Mouse (Mus musculus) hindbrain, embryonic 16.5 days (tissue): ENCODE results near the gene Zfp668. TPM values are rescaled to one million over a fixed set of nuclear protein-coding genes. Genes with fewer than 3 reads are reported as not detected.

Source experiments
- ATAC-seq: fragments of 200-750 bp; cut with Nextera tagmentation; 2 replicates; pipeline ENCODE4 v1.8.0; 2017; ENCODE audit warnings: moderate TSS enrichment, moderate library complexity
- H3K27ac ChIP-seq: fragments of 300-500 bp; sonication (generic); 2 replicates; pipeline ENCODE4 v1.5.1; 2014; ENCODE audit warnings: low read depth, mild to moderate bottlenecking, control low read depth, low read length, moderate library complexity
- H3K27me3 ChIP-seq: fragments of 300-500 bp; sonication (generic); replicated peaks from 2 replicates; pipeline ENCODE4 v1.6.1; 2014; ENCODE audit warnings: low read length; ENCODE audit not compliant: control insufficient read depth, insufficient read depth
- H3K36me3 ChIP-seq: fragments of 300-500 bp; sonication (generic); 2 replicates; pipeline ENCODE4 v1.6.1; 2014; ENCODE audit warnings: mild to moderate bottlenecking, low read length, moderate library complexity, mixed read lengths; ENCODE audit not compliant: control insufficient read depth, insufficient read depth
- H3K4me1 ChIP-seq: fragments of 300-500 bp; sonication (generic); 2 replicates; pipeline ENCODE4 v1.6.1; 2014; ENCODE audit warnings: low read depth, low read length; ENCODE audit not compliant: control insufficient read depth, insufficient read depth
- H3K4me2 ChIP-seq: fragments of 300-500 bp; sonication (generic); 2 replicates; pipeline ENCODE4 v1.6.1; 2014; ENCODE audit warnings: mild to moderate bottlenecking, low read length, control low read depth, moderate library complexity
- H3K4me3 ChIP-seq: fragments of 300-500 bp; sonication (generic); 2 replicates; pipeline ENCODE4 v1.5.1; 2014; ENCODE audit warnings: mild to moderate bottlenecking, low read length, control low read depth, moderate library complexity
- H3K9ac ChIP-seq: fragments of 300-500 bp; sonication (generic); 2 replicates; pipeline ENCODE4 v1.6.1; 2014; ENCODE audit warnings: low read depth, mild to moderate bottlenecking, control low read depth, low read length, moderate library complexity
- H3K9me3 ChIP-seq: fragments of 300-500 bp; sonication (generic); 2 replicates; pipeline ENCODE4 v1.6.1; 2014; ENCODE audit warnings: mild to moderate bottlenecking, low read length, moderate library complexity; ENCODE audit not compliant: control insufficient read depth
- WGBS: fragments of 180-500 bp; shearing (Covaris S2); extraction: QIAGEN DNeasy Blood & Tissue Kit; methylation state at CpG from one replicate; pipeline ENCODE4 v1.1.7; 2014; 5-methylcytosine and 5-hydroxymethylcytosine counted together
- polyA plus RNA-seq: library from polyadenylated mRNA; unstranded; fragments of >200 nt; fragmentation: Nextera tagmentation; extraction: Ambion mirVana; gene quantifications from 2 replicates; pipeline ENCODE4 v1.2.1, GENCODE M21; 2015

The Zfp668 gene
- polyA plus RNA-seq, 1 experiment from 2014 or later, result 29.5 TPM

DNA sequence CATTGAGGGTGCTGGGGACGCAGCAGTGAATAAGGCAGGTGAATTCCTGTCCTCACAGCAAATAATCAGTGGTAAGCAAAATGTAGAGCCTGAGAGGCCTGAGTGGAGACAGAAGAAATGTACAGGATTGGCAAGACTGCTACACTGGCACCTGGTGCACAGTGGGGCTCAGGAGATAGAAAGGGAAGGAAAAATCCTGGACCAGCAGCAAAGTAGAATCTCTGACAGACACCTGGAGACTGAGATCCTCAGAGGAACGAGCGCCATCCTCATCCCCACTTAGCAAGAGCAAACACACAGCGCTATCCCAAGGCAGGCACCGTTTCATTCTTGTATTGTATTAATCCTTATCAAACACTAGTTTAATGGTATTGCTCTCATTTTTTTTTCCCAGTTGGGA lies 39.2 kb downstream of the Zfp668 start:
- Histone ChIP-seq H3K27ac (no peak overlapping the region), H3K36me3 (no peaks in the 10 kb centered on the region), H3K9me3 (no peaks in the 10 kb centered on the region), H3K9ac (no peak overlapping the region), H3K4me2 (no peak overlapping the region), H3K4me1 (peaks cover 6% of the 10 kb centered on the region; the same call in 1 of the 2 replicates), H3K27me3 (no peaks in the 10 kb centered on the region), H3K4me3 (no peak overlapping the region)
- WGBS, result 92% methylated on average over 5 of the region's 5 CpGs
- no peak for ATAC-seq

GRCm38 (mm10) chr7:127835550-127835949 lies 41.1 kb downstream of the Zfp668 start:
- Histone ChIP-seq H3K9me3 (no peaks in the 10 kb centered on the region), H3K36me3 (no peaks in the 10 kb centered on the region), H3K27ac (no peak overlapping the region), H3K9ac (no peak overlapping the region), H3K27me3 (no peaks in the 10 kb centered on the region), H3K4me3 (no peak overlapping the region), H3K4me2 (no peak overlapping the region), H3K4me1 (peaks cover 3% of the 10 kb centered on the region; the same call in 1 of the 2 replicates)
- no peak for ATAC-seq
- WGBS, result 79% methylated on average over 2 of the region's 2 CpGs

DNA sequence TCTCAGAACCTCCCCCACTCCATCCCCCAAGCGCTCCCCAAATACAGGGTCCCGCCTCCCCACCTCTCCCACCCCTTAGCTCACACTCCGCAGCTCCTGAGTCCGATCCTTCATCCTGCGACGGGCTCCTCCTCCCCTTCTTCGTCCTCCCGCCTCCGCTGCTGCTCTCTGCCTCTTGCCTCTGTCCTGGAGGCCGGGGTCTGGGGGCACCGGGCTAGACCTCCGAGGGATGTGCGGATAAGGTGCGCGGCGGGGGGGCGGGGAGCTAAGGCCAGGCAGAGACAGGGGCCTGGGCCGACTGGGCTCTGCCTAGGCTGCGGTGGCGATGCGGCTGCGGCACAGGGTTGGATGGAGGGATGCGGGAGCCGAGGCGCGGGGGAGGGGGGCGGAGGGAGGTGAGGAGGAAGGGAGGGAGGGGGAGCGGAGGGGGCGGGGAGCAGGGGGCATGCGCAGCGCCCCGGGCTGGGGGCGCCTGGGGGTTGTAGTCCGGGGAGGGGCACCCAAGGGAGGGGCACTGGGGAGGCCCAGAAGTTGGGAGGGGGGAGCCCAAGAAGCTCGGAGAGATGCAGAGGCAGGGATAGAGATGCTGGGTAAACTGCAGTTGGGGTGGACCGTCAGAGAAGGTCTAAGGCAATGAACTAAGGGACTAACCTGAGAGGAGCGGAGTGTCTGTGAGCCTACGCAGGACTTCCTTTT lies 52.3 kb downstream of the Zfp668 start, which contains the start of the genes Stx4a and Stx1b:
TSS of gene Stx4a (plus strand) at position 119 of the 696 bp plus-strand sequence.
TSS of gene Stx1b (minus strand) at position 374 of the 696 bp plus-strand sequence.
- H3K4me1 ChIP-seq, result peaks cover 18% of the 10 kb centered on the region
- ATAC-seq, result peak; percentile 89
- no peaks in the 10 kb centered on the region for H3K36me3 ChIP-seq
- peak within 1 kb of the TSS; percentile 58 for H3K4me3 ChIP-seq
- peak within 1 kb of the TSS; percentile 82 for H3K9ac ChIP-seq
- WGBS, result 2% methylated on average over 33 of the region's 38 CpGs
- peak within 1 kb of the TSS; percentile 85 for H3K27ac ChIP-seq
- peak within 1 kb of the TSS; percentile 80 for H3K4me2 ChIP-seq
- H3K27me3 ChIP-seq, result no peaks in the 10 kb centered on the region
- no peaks in the 10 kb centered on the region for H3K9me3 ChIP-seq

DNA sequence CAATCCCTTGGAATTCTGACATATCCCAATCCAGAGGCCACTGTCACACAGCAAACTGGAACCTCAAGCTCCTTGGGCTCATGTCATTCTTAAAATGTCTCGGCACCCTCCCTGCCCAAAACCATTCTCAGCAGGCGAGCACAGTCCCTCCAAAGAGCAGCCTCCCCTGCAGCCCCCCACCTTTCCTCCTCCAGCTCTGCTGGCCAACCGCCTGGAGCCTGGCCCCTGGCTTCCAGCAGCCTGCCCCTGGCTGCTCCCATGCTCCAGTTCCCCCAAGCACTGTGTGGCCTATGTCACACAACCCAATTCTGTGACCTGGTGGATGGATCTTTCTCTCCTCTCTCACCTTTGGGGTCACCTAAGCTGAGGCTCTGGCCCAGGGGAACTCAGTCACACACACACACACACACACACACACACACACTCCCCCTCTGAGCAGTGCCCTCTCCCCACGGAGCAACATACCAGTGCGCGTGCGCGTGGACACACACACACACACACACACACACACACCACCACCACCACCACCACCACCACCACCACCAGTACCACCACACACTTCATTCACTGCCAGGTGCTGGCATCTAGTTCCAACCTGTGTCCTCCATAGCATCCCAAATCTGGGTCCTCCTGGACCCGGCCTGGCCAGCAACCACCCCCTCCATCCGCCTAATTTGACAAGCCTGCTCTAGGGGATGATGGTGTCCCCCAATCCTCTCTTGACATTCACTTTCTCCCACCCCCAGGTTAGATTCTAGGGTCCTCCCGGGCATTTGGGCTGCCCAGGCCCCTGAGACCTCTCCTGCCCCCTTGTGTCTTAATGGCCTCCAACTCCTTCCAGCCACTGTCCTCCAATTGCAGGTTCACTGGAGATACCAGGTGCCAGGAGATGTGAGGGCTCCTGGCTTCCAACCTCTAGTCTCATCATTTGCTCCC lies 53.1 kb downstream of the Zfp668 start:
- Histone ChIP-seq H3K4me3 (peak overlapping the region; percentile 58), H3K9me3 (no peaks in the 10 kb centered on the region), H3K27ac (peak overlapping the region; percentile 85), H3K4me1 (peaks cover 18% of the 10 kb centered on the region), H3K27me3 (no peaks in the 10 kb centered on the region), H3K36me3 (no peaks in the 10 kb centered on the region), H3K4me2 (peak overlapping the region; percentile 80), H3K9ac (peak overlapping the region; percentile 82)
- ATAC-seq, result peak; percentile 19; the same call in 1 of the 2 replicates
- 51% methylated on average over 11 of the region's 11 CpGs for WGBS

- H3K9ac ChIP-seq, result no peak overlapping the region
Measured at GRCm38 (mm10) chr7:127822494-127822893, 54.1 kb downstream of the Zfp668 start.

DNA sequence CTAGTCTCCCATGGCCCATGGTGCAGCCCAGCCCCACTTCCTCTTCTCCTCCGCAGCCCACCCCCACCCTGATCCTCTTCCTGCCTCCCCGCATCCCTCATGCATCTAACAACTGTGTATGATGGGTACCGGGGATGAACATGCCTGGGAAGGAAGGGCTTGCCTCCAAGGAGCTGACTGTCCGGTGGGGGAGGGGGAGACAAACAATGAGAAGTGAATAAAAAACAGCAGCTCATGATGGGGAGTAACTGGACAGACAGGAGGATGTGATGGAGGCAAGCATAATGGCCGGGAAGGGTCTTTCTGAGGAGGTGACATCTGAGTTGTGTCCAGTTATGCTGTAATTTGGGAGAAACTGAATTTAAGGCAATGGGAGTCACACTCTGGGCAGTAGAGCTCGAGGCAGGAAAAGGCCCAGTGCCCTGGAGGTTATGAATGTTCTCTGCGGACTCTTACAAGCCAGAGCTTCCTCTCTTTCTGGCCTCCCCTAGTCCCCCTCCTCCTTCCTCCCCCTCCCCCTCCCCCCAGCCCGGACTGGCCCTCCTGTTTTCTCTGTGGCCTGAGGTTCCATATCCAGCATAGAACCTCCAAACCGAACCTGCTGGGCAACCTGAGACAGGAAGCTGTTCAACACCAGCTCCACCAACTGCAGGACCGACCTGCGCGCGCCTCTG lies 55.7 kb downstream of the Zfp668 start:
- Histone ChIP-seq H3K9me3 (no peaks in the 10 kb centered on the region), H3K27ac (no peak overlapping the region), H3K4me2 (no peak overlapping the region), H3K4me1 (peaks cover 18% of the 10 kb centered on the region), H3K9ac (no peak overlapping the region), H3K36me3 (peaks cover 3% of the 10 kb centered on the region; the same call in 1 of the 2 replicates), H3K4me3 (no peak overlapping the region), H3K27me3 (no peaks in the 10 kb centered on the region)
- 72% methylated on average over 13 of the region's 13 CpGs for WGBS
- ATAC-seq, result no peak

More at GRCm38 (mm10) chr7:127822494-127822893, 54.1 kb downstream of the Zfp668 start:
- H3K9me3 ChIP-seq, result no peaks in the 10 kb centered on the region
- no peak overlapping the region for H3K27ac ChIP-seq
- WGBS, result 96% methylated on average over 3 of the region's 3 CpGs
- no peak for ATAC-seq
- H3K4me3 ChIP-seq, result no peak overlapping the region
- H3K36me3 ChIP-seq, result peaks cover 3% of the 10 kb centered on the region; the same call in 1 of the 2 replicates
- H3K27me3 ChIP-seq, result no peaks in the 10 kb centered on the region
- H3K4me2 ChIP-seq, result peak overlapping the region; percentile 80; the same call in 1 of the 2 replicates
- peaks cover 18% of the 10 kb centered on the region for H3K4me1 ChIP-seq

GRCm38 (mm10) chr7:127817776-127818175 lies 58.9 kb downstream of the Zfp668 start:
- no peak overlapping the region for H3K4me3 ChIP-seq
- H3K4me1 ChIP-seq, result peaks cover 3% of the 10 kb centered on the region
- no peaks in the 10 kb centered on the region for H3K9me3 ChIP-seq
- peaks cover 13% of the 10 kb centered on the region for H3K36me3 ChIP-seq
- WGBS, result 84% methylated on average over 5 of the region's 5 CpGs
- no peak overlapping the region for H3K9ac ChIP-seq
- H3K27me3 ChIP-seq, result no peaks in the 10 kb centered on the region
- no peak overlapping the region for H3K4me2 ChIP-seq
- no peak overlapping the region for H3K27ac ChIP-seq
- ATAC-seq, result no peak

GRCm38 (mm10) chr7:127817053-127817452 lies 59.6 kb downstream of the Zfp668 start:
- WGBS, result 70% methylated on average over 7 of the region's 7 CpGs
- no peak for ATAC-seq
- H3K4me1 ChIP-seq, result no peaks in the 10 kb centered on the region; the same call in 1 of the 2 replicates
- H3K9ac ChIP-seq, result no peak overlapping the region
- H3K4me3 ChIP-seq, result no peak overlapping the region
- H3K27me3 ChIP-seq, result no peaks in the 10 kb centered on the region
- H3K4me2 ChIP-seq, result no peak overlapping the region
- no peaks in the 10 kb centered on the region for H3K9me3 ChIP-seq
- H3K36me3 ChIP-seq, result peaks cover 13% of the 10 kb centered on the region
- H3K27ac ChIP-seq, result no peak overlapping the region
